Mouse (Mus musculus): ENCODE data around the gene Luzp1.

The Luzp1 gene

DNA sequence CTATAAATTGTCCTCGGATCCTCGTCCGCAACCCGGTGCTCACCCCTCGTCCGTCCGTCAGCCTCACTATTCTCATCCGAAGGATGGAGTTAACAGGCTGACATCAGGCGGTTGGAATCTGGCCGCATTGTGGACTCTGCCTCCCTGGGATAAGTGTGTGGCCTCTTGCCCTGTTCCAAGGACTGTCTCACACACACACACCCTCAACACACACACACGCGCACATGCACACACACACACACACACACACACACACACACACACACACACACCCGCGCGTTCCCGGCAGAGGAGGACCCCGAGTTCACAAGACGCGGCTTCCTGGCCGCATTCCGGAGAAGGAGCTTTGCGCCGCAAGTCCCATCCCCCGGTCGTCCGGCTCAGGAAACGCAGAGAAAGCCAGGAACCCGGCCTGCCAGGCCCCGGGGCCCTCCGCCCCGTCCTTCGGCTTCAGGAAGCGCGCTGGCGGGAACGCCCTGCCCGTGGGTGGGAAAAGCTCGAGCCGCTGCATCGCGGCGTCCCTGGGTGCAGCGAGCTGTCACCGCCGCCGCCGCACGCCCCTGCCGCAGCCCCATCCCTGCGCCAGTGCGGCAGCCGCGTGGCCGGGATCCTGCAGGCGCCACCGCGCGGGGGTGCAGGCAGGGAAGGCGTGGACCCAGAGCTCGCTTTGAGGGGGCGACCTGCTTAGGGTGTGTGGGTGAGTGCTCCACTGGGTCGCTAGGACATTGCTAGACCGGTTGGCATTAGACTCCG is 7.3 kb upstream of the Luzp1 start, which contains the start of gene 6030445D17Rik:
TSS of gene 6030445D17Rik (plus strand) at position 165 of the 753 bp plus-strand sequence.
- peak; percentile 70 for ATAC-seq (ENCODE audit: low TSS enrichment)

DNA sequence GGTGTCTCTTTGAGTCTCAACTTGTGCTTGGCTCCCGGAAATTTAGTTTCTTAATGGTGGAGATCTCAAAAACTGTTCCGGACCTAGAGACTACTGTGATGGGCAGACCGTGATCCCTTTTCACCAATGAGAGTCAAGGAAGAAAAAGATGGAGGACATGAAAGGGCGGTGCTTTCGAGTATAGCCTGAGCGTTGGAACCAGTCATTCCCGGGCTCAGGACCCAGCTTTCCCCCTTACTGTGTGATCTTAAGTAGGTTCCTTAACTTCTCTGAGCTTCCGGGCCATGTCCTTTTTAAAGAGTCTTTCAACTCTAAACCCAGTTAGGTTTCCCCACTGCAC is 6.8 kb upstream of the Luzp1 start:
- peak; percentile 65 for ATAC-seq (ENCODE audit: low TSS enrichment)

DNA sequence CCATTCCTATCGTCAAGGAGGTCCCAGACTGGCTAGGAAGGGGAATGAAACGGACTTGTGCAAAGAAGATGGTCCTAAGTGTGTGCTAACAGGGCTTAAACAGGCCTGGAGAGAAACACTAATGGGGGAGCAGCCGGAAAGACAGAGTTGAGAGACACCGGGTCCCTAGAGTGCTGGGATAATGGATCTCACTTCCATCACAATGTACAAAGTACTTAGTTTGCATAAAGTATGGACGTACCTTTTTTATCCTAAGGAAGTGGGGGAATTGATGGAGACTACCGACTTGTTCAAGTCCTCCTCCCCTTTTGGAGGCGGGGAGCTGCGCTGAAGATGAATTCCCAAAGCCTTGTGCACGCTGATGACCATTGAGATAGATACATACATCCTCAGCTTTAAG is 6.1 kb upstream of the Luzp1 start:
- no peak for ATAC-seq (ENCODE audit: low TSS enrichment)

DNA sequence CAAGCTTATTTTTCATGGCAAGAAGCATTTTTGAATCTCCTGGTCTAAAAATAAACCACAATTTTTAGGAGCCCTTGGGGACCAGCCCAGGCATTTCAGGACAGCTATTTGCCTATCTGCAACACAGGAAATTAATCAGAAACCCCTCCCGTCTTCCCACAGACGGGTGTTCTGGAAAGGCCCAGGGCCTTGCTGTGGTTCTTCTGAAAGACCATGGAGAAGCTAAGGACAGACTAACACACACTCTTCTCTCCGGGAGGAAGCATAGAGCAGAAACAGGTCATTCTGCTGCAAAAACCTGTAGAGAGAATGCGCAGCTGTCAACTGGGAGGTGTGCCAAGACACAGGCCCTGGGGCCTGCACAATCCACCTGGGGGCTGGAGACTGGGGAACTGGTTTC is 3.3 kb upstream of the Luzp1 start:
- ATAC-seq (ENCODE audit: low TSS enrichment) = no peak

DNA sequence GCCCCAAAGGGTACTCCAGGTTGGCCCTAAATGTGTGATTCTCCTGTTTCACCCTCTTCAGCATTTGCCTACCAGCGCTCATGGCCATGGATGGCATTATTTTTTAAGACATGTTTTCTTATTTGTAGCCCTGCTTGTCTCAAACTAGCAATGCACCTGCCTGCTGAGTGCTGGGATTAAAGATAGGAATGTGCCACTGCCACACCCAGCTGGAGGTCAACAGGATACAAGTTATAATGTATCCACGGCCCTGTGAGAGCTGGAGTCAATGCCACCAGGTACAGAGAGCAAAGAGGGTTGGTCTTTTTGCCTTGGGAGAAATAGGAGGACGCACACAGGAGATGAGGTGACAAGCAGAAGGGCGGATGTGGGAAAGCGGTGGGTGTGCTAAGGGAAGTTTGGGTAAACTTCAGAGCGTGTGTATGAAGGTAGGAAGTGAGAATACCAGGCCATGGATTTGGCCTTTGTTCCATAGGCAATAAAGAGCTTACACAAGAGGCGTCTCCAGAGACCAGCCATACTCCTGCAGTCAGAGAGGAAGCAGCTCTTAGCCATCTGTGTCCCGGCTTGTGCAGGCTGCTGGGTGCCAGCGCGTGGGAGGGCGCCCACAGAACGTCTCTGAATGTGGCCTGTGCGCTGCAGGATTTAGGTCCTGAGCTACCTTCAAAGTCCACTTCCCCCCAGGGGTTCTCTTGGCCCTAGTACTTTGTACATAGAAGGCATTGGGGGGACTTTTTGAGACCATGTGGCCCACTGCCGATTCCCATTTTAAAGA is 821 bp upstream of the Luzp1 start:
- ATAC-seq (ENCODE audit: low TSS enrichment) = peak; percentile 79

DNA sequence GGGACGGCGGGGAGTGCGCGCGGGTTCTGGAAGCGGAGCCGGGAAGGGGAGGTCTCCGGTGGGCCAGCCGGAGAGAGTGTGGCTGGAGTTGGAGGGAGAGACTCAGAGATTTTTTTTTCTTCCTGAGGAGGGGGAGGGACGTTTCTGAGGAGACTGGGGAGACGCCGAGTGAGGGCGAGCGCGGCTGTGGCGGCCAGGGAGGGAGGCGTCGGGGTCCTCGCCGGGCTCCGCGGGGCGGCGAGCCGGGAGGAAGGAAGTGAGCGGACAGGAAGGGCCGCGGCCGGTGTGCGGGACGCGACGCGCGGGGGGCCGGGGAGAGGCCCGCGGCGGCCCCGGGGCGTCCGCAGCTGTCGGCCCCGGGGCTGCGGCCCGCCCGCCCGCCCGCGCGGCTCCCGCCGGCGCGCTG is 383 bp downstream of the Luzp1 start:
- ATAC-seq (ENCODE audit: low TSS enrichment) = peak; percentile 44

DNA sequence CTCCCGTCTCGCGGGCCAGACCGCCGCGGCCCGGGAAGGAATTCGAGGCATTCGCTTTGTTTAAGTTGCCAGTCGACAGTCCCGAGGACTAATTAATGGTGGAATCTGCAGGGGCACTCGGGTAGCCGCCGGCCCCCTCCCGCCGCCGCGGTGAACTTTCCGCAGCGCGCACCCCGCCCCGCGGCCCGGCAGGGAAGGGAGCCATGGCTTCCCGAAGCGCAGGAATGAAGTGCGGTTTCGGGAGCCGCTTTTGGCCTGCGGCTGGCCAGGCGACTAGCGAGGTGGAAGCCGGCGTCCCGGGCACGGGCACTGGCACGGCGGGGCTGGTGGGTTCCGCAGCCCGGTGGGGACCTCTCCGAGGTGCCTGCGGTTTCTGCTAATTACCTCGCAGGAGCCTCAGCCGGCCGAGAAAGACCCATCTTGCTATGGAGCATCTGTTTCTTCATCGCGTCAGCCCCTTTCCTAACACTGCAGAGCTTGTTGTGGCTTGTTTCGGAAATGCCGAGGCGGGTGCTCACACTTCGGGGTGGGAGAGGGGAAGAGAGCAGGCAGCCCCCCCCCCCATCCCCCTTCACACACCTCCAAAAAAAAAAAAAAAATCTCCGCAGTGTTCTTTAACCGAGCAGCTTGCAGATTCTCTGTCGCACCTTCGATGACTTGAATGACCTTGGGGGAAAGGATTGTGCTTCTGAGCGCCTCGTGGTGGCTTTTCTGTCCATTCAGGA is 948 bp downstream of the Luzp1 start:
- no peak; the same call in 1 of the 2 replicates for ATAC-seq (ENCODE audit: low TSS enrichment)

DNA sequence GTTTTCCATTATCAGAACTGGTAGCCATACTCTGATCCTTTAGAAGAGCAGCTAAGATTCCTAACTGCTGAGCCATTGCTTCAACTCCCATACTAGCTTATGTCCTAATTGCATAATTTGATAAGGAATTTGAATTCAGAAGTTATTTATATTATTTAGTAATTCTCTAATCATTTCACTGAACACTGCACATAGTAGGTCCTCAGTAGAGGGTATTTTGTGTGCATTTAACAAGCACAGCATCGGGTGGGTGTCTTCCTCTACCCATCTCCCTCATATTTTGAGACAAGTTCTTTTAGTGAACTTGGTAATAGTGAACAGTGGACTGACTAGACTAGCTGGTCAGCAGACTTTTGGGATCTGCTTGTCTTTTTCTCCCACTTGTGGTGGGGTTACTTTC is 7.1 kb downstream of the Luzp1 start:
- ATAC-seq (ENCODE audit: low TSS enrichment) = no peak

DNA sequence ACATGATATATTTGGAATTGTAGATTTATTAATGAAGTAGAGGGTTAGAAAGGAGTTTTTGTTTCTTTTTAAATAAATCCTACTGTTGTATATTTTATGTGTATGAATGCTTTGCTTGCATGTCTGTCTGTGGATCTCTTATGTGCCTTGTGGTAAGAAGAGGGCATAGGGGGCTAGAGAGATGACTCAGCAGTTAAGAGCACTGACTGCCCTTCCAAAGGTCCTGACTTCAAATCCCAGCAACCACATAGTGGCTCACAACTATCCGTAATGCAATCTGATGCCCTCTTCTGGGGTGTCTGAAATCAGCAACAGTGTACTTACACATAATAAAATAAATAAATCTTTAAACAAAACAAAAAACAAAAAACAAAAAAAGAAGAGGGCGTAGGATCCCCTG is 17.0 kb downstream of the Luzp1 start:
- ATAC-seq (ENCODE audit: low TSS enrichment) = no peak

DNA sequence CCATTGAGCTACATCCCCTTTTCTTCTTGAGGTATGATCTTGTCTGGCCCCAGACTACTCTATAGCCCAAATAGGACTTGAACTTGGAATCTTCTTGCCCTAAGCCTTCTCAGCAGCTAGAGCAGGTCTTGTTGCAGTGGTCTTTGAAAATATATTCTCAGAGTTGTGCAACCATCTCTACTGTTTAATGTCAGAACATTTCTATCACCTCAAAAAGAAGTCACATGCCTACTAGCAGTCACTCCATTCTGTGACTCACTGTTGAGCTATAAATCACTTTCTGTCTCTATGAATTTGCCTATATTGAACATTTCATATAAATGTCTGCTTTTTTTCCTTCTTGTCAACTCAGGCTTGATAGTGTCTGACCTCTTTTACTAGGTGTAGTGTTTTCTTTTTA is 26.4 kb downstream of the Luzp1 start:
- no peak for ATAC-seq (ENCODE audit: low TSS enrichment)

DNA sequence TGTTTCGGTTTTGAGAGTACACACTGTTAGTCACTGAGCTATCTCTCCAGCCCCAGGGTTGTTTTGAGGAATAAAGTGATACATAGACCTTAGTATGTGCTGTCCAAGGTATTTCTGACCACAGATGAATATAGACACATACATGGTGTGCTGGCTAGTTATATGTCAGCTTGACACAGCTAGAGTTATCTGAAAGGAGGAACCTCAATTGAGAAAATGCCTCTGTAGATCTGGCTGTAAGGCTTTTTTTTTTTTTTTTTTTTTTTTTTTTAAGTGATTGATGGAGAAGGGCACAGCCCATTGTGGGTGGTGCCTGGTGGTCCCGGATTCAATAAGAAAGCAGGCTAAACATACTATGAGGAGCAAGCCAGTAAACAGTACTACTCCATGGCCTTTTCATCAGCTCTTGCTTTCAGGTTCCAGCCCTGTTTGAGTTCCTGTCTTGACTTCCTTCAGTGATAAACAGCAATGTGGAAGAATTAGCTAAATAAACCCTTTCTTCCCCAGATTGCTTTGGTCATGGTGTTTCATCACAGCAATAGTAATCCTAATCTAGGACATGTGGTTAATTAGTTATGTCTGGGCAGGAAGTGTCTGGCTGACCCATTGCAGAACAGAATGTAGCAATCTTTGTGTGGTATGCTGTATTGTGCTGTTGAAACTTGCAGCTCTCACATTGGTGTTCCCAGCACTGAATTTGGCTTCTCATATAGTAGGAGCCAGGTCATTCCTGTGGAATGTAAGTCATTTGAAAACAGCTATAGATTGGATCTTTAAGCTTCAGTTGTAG is 36.1 kb downstream of the Luzp1 start:
- no peak for ATAC-seq (ENCODE audit: low TSS enrichment)

DNA sequence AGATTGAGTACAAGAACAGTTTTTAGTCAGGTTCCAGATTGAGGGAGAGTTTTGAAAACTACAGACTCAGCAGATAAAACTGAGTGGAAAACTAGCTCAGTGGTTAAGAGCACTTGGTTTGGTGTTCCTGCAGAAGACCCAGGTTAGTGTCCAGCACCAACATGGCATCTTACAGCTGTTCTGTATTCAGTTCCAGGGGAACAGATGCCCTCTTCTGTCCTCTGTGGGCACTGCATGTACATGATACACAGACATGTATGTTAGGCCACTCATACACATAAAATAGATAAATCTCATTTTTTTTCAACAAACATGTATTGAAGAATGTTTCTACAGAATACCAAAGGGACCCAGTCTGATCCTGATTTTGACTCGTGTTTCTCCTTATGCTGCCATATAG is 40.3 kb downstream of the Luzp1 start:
- no peak for ATAC-seq (ENCODE audit: low TSS enrichment)

DNA sequence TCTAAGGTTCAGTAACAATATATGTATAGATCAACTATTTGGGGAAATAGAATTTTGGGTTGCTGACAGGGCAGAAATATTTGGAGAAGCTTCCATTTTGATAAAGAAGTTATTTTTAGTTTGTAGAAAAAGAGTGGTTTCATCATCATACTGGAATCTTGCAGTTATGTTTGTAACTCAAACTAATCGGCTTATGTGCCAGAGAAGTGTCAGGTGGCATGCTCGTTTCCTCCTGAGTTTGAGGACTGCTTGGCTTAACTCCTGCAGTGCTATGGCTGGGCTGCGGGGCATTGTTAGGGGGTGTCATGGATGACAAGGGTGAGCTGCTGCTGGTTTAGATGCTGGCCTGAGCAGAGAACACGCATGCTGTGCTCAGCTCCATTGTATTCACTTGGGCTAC is 42.1 kb downstream of the Luzp1 start:
- ATAC-seq (ENCODE audit: low TSS enrichment) = no peak

DNA sequence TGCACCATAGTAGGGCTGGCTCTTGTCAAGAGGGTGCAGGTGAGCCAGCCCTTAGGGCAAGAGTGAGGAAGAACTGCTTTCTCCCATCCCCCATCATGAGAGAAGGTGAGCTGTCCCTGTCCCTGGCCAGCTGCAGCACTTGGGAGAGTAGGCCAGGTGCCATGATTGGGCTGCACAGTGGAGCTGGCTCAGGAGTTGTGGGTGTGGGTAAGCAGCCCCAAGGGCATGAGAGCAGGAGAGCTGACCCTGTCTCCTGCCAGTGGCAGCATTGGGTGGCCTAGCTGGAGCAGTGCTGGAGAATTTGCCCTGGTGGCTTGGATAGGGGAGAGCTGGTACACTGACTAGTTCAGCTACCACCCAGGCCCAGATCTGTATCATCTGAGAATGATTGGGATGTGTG is 43.3 kb downstream of the Luzp1 start:
- ATAC-seq (ENCODE audit: low TSS enrichment) = no peak

DNA sequence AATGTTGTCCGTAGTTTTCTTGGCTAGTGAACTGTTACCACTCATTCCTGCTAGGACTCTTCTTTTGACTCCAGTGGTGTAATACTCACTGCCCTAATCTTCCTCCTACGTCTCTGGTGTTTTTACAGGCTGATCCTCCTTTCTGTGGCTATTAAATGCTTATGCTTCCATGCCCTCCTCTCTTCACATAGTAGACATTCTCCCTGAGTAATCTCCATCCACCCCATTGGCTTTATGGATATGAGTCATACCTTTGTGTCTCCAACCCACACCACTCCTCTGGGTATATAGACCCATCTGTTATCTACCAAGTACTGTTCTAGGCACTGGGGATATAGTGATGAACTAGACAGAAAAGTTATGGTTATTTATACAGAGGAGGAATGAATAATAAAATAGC is 48.6 kb downstream of the Luzp1 start:
- ATAC-seq (ENCODE audit: low TSS enrichment) = peak; percentile 79; the same call in 1 of the 2 replicates

DNA sequence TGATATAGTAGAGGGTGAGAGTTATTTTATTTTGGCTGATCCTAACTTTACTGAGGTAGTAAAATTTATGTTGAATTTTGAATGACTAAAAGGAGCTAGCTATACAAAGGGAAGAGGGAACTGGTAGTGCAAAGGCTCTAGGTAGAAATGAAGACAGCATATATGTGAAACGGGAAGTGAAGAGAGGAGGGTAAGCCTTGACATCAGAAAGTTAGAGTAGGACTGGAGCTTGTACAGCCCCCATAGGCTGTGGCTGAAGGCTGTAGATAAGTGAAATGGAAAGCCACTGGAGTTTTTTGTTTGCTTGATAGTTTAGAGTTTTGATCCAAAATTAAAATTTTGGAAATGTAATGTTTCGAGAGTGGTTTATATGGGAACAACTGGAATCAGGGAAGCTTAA is 49.0 kb downstream of the Luzp1 start:
- ATAC-seq (ENCODE audit: low TSS enrichment) = no peak

DNA sequence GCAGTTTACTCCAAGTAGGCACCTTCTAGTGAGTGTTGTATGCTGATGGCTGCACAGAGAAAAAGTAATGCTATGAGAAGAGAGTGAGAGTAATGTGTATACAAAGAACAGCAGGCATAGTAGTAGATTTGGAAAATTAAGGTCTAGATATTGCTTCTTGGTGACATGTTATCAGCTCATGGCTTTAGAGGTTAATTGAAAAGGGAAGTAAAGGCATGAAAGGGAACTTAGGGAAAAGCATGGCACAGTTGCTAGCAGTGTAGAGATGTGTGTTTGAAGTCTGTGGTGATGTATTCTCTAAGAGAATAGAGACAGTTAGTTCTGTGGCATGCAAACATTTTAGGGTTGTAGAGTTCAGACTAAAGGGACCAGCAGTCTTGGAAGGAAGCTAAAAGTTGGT is 50.3 kb downstream of the Luzp1 start:
- ATAC-seq (ENCODE audit: low TSS enrichment) = no peak

DNA sequence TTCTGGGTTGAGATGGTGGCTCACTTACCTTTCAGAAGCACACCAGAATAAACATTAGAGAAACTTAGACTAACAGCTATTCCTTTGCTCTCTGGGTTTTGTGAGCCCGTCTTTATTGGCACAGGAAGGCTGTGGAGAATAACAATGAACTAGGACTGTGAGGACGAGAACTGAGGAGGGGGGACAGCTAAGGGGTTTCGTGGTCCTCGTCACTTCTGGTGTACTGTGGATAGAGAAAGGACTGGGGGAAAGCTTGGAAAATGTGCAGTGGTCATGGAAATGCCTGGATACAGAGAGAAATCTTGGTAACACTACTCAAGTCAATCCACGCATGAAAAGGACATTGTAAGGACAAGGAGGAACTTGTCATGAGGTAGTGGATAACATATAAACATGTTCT is 52.3 kb downstream of the Luzp1 start:
- ATAC-seq (ENCODE audit: low TSS enrichment) = no peak

DNA sequence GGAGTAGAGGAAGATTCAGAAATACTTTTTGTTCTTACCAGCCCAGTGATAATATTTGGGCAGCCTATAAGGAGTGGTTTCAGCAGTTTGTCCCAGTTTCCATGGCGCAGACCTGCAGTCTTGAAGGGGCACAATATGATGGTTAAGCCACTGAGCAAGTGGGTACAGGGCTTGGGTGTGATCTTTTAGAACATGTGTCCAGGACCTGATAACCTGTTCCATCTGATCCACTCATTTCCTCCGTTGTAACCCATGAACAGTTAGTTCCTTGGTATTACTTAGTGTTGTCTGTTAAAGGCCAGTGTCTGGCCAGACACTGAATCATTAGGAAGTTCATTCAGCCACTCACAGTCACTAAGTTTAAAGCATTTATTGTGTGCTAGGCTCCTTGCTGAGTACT is 54.7 kb downstream of the Luzp1 start:
- no peak for ATAC-seq (ENCODE audit: low TSS enrichment)

DNA sequence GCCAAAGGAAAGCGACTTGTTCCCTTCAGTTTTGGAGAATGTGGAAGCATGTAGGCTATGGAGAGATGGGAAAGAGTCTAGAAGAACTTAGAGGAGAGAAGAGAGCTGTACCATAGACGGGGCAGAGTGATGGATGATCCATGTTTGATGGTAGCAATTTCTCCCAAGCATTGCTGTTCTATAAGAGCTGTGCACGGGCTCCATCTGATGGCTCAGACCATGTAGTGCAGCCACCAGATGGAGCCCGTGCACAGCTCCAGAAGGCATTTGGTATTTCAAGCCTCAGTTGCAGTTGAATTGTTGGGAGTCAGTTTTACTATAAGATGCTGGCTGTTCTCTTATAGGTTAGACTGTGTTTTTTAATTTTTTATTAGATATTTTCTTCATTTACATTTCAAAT is 56.9 kb downstream of the Luzp1 start:
- peak; percentile 93 for ATAC-seq (ENCODE audit: low TSS enrichment)

DNA sequence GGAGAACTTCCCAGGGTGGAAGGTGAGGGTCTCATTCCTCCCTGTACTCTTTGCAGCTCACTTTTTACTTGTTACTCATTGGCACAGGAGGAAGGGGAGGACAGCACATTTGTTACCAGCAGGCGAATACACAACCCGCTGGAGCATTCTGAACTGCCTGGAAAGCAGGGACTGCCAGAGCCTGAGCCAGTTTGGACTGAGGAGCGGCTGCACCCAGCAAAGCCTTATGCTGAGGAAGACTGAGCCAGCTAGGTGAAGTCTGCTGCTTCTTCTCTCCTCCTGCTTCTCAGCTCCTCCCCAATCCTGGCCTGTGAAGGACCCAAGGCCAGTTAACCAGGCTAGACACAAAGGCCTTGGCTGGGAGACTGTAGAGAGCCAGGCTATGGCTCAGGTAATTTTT is 75.6 kb downstream of the Luzp1 start:
- ATAC-seq (ENCODE audit: low TSS enrichment) = no peak

Measured in frontal cortex, adult (tissue).